In genomic region chr6:83459034-83459644, GRCm38 (mm10) we compare ENCODE assay signal across 8 mouse cellular contexts. TPM values are rescaled to one million over a fixed set of nuclear protein-coding genes. Genes with fewer than 3 reads are reported as not detected.
A peak's percentile ranks its signal among the peaks of the same experiment; 100 is the strongest.
DNase-seq lines count a peak whose midpoint lies in the region; ATAC-seq and TF ChIP-seq lines count a peak whose summit lies in the region.

Tet3 (minus strand) TSS chr6:83459084.

- no peak for TF ChIP-seq POLR2A in myocyte (IDR thresholded peaks at IDR 0.05; ENCODE audit: insufficient read length, low read depth)

- peak within 1 kb of the TSS; percentile 22; the same call in 1 of the 2 replicates for H3K27ac ChIP-seq in embryonic facial prominence, embryonic 13.5 days
- H3K27ac ChIP-seq in heart, embryonic 14.5 days (replicated peaks in 1 of 2; ENCODE audit: control insufficient read depth in 1 of 2, insufficient read depth in 1 of 2, low read depth in 2 of 2, low read length in 2 of 2) = 0 out of 4 replicates have a peak within 1 kb of the TSS, but pooled peaks of 1 of the 2 experiments have one; percentile 6

- no peak within 1 kb of the TSS for H3K4me2 ChIP-seq in embryonic facial prominence, embryonic 13.5 days
- no peak within 1 kb of the TSS for H3K4me2 ChIP-seq in heart, embryonic 14.5 days (ENCODE audit: low read length)
- peak within 1 kb of the TSS; percentile 13 for H3K4me2 ChIP-seq in myocyte (ENCODE audit: low read depth)

- ATAC-seq in embryonic facial prominence, embryonic 13.5 days (ENCODE audit: insufficient number of reproducible peaks, insufficient read depth, low FRiP score, low TSS enrichment, low read depth) = no peak
- ATAC-seq in heart, embryonic 14.5 days (ENCODE audit: insufficient number of reproducible peaks, insufficient read depth, low FRiP score, low read depth) = no peak

- peaks cover 6% of the 10 kb centered on the region for H3K79me2 ChIP-seq in myocyte (ENCODE audit: control insufficient read depth, insufficient read depth)

- no peaks in the 10 kb centered on the region; the same call in 1 of the 2 replicates for H3K9me3 ChIP-seq in embryonic facial prominence, embryonic 13.5 days
- no peaks in the 10 kb centered on the region for H3K9me3 ChIP-seq in heart, embryonic 14.5 days (ENCODE audit: control insufficient read depth, low read length)

- 66% methylated on average over 4 of the region's 4 CpGs for WGBS in embryonic facial prominence, embryonic 13.5 days
- WGBS in heart, embryonic 14.5 days = 33% methylated on average over 4 of the region's 4 CpGs

- intact Hi-C loops in left cerebral cortex, postnatal 14 days (cut with DNase I) = no loop called here

- no peak within 1 kb of the TSS for H3ac ChIP-seq in myocyte (ENCODE audit: control insufficient read depth, insufficient read length)

- H3K4me3 ChIP-seq in embryonic facial prominence, embryonic 13.5 days = no peak within 1 kb of the TSS
- H3K4me3 ChIP-seq in heart, embryonic 14.5 days (ENCODE audit: control insufficient read depth in 1 of 2, insufficient read depth in 1 of 2, low read depth in 1 of 2, low read length in 2 of 2) = no peak within 1 kb of the TSS
- H3K4me3 ChIP-seq in myocyte = no peak within 1 kb of the TSS

- H3K36me3 ChIP-seq in embryonic facial prominence, embryonic 13.5 days = no peaks in the 10 kb centered on the region
- H3K36me3 ChIP-seq in heart, embryonic 14.5 days (ENCODE audit: control insufficient read depth, insufficient read depth, low read length) = peaks cover 5% of the 10 kb centered on the region; the same call in 1 of the 2 replicates
- no peaks in the 10 kb centered on the region for H3K36me3 ChIP-seq in myocyte (ENCODE audit: control insufficient read depth, insufficient read depth)

- peaks cover 24% of the 10 kb centered on the region for H3K4me1 ChIP-seq in embryonic facial prominence, embryonic 13.5 days
- peaks cover 26 to 27% of the 10 kb centered on the region in 2 experiments for H3K4me1 ChIP-seq in heart, embryonic 14.5 days (ENCODE audit: control insufficient read depth in 2 of 2, insufficient read depth in 2 of 2, low read length in 2 of 2)

- no peaks in the 10 kb centered on the region for H3K27me3 ChIP-seq in embryonic facial prominence, embryonic 13.5 days
- H3K27me3 ChIP-seq in heart, embryonic 14.5 days (ENCODE audit: control insufficient read depth, insufficient read depth, low read length) = no peaks in the 10 kb centered on the region
- no peaks in the 10 kb centered on the region for H3K27me3 ChIP-seq in myocyte (ENCODE audit: control insufficient read depth, insufficient read depth, insufficient read length)

- no peak within 1 kb of the TSS for H3K9ac ChIP-seq in embryonic facial prominence, embryonic 13.5 days
- no peak within 1 kb of the TSS for H3K9ac ChIP-seq in heart, embryonic 14.5 days (ENCODE audit: low read length)

- no peak for DNase-seq in left cerebral cortex, adult 18-20 months (ENCODE audit: low spot score in 2 of 2)
- no peak for DNase-seq in left cerebral cortex, adult 11 months (ENCODE audit: low spot score)
- DNase-seq in left cerebral cortex, postnatal 14 days (ENCODE audit: low spot score in 2 of 2) = no peak
- no peak for DNase-seq in retina, embryonic 14.5 days (ENCODE audit: low spot score)
- DNase-seq in embryo, embryonic 11 days = no peak

TF ChIP-seq in myocyte, 11 proteins besides CTCF, POLR2A, EP300 and RAD21:
- TF ChIP-seq REST (IDR thresholded peaks at IDR 0.05; ENCODE audit: insufficient read depth, insufficient read length) (no peak), POLR2AphosphoS2 (IDR thresholded peaks at IDR 0.05; ENCODE audit: insufficient read length, low read depth) (no peak), TCF3 (IDR thresholded peaks at IDR 0.05; ENCODE audit: insufficient read length, low read depth) (no peak), TCF12 (IDR thresholded peaks at IDR 0.05; ENCODE audit: insufficient read depth, poor library complexity, severe bottlenecking) (no peak), SRF (IDR thresholded peaks at IDR 0.05; ENCODE audit: control insufficient read depth, insufficient read length, low read depth) (no peak), E2F4 (IDR thresholded peaks at IDR 0.05; ENCODE audit: insufficient read depth) (no peak), MYOG (IDR thresholded peaks at IDR 0.05; ENCODE audit: control insufficient read depth in 1 of 3, insufficient read depth in 1 of 3, insufficient read length in 2 of 3, low read depth in 2 of 3) (no peak), CEBPB (IDR thresholded peaks at IDR 0.05; ENCODE audit: insufficient read depth, poor library complexity, severe bottlenecking) (no peak), MAX (IDR thresholded peaks at IDR 0.05; ENCODE audit: low read depth) (no peak), MYOD1 (IDR thresholded peaks at IDR 0.05; ENCODE audit: control insufficient read depth in 1 of 3, insufficient read length in 2 of 3, low read depth in 2 of 3) (no peak), USF1 (IDR thresholded peaks at IDR 0.05; ENCODE audit: low read depth) (no peak)
TF ChIP-seq in myocyte: peak in this region for 0.

RNA-seq across cellular contexts. Expression of gene Tet3, which starts in this region (rescaled TPM):
- total RNA-seq in left cerebral cortex, adult 18-20 months (2021) = 10 to 100 TPM; 60.8 to 75.9 TPM
- polyA plus RNA-seq in embryonic facial prominence, embryonic 13.5 days (2015; fragmentation: Nextera tagmentation; extraction: Ambion mirVana) = 47.0 and 59.6 TPM in 2 replicates
- 22.8 and 28.9 TPM in 2 replicates for polyA plus RNA-seq in heart, embryonic 14.5 days (2014; fragmentation: Nextera tagmentation; extraction: Ambion mirVana)
- 100 to 1,000 TPM; 106 to 114 TPM for total RNA-seq in left cerebral cortex, postnatal 14 days (2021)
- polyA plus RNA-seq in myocyte (2012; fragmentation: generic; extraction: Trizol) = 11.4 TPM
